Mouse (Mus musculus) ES-E14 (cell line): ENCODE measurements around the gene Srxn1.

Source experiments
- CHD2 ChIP-seq: IDR thresholded peaks from 2 replicates; pipeline ENCODE4 v1.6.1; 2014; ENCODE audit warnings: mild to moderate bottlenecking, low read depth, low read length, inconsistent platforms
- HCFC1 ChIP-seq: IDR thresholded peaks from 2 replicates; pipeline ENCODE4 v1.6.1; 2012; ENCODE audit warnings: low read length, inconsistent platforms, borderline replicate concordance; ENCODE audit not compliant: insufficient read depth
- ZC3H11A ChIP-seq: IDR thresholded peaks from 2 replicates; pipeline ENCODE4 v1.6.1; 2012; ENCODE audit warnings: low read depth, mild to moderate bottlenecking, inconsistent platforms, low read length, borderline replicate concordance
- ZNF384 ChIP-seq: IDR thresholded peaks from 2 replicates; pipeline ENCODE4 v1.6.1; 2012; ENCODE audit warnings: low read depth, low read length, inconsistent platforms

DNA sequence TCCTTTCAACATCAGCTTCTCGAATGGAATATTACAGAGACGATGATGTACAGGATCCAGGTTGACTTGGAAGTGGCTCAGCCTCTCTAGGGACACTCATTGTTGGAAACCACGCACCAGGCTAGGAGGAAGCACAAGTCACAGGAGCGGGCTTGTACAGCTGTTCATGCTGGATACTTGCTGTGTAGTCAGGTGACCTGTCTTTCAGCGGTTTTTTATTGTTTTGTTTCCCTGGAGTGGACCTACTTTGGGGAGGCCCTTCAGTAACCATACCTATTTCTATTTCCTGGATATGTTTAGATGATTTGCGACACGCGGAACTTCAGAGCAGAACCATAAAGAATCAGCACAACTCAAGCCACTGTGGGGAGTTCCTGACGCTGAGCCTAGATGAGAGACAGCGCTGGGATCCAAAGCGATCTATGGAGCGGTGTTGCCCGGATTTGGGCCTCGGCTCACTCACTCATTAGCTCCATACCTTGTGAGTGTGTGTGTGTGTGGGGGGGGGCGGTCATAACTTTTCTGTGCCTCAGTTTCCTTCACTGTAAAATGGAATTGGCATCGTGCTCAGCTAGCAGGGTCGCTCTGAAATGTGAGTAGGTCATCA, 502 bp upstream of the Srxn1 start:
- no peak for TF ChIP-seq HCFC1
- TF ChIP-seq ZNF384: no peak
- TF ChIP-seq ZC3H11A: no peak
- no peak for TF ChIP-seq CHD2
